Mouse (Mus musculus): ENCODE results near the gene Aifm2.

Aifm2 gene

GRCm38 (mm10) chr10:61781461-61782128 is 66.5 kb downstream of the Aifm2 start:
- DNase-seq, result no peak

GRCm38 (mm10) chr10:61782799-61783611 is 67.9 kb downstream of the Aifm2 start:
- peak; percentile 77 for DNase-seq

- DNase-seq, result peak; percentile 94
These were observed 68.7 kb downstream of the Aifm2 start, which contains the start of gene H2afy2 for GRCm38 (mm10) chr10:61783621-61784251. H2afy2 (minus strand) TSS chr10:61784147.

- DNase-seq, result no peak
These were observed 69.4 kb downstream of the Aifm2 start for GRCm38 (mm10) chr10:61784414-61784813.

- peak; percentile 28 for DNase-seq
These were observed 72.7 kb downstream of the Aifm2 start for GRCm38 (mm10) chr10:61787541-61788313.

- no peak for DNase-seq
These were observed 73.4 kb downstream of the Aifm2 start for GRCm38 (mm10) chr10:61788499-61788898.
